Mouse (Mus musculus): ENCODE measurements around the gene Vwa5b1. TPM values are rescaled to one million over a fixed set of nuclear protein-coding genes. Genes with fewer than 3 reads are reported as not detected.

Gene Vwa5b1
- total RNA-seq (2022), result 1 to 10 TPM; 2.8 to 5.0 (median 3.6) TPM

DNA sequence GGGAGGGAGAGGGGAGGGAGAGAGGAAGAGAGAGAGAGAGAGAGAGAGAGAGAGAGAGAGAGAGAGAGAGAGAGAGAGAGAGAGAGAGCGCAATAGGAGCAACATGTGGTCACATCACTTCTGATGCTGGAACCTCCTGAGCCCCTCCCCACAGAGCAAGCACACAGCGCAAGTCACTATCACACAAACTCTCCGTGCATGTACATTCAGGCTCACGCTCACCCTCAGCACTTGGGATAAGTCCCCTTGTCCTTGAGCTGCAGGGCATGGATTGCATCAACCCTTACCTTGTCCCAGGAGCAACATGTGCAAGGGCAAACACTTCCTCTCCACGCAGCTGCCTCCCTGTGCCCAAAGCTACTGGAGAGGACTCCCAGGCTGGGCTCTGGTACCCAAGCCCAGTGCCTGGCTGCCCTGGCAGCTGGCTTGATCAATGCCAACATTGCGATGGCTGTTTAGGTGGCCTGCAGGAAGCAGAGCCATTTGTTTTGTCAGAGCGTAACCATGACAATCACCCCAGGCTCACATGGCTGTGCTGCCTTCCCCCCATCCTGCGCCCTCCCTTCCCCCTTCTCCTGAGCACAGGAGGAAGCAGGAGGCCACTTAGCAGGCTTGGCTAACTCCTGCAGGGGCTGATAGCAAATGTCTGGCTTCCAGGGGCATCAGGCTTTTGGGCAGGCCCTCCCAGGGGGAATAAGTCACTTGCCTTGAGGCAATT is at the start of gene Vwa5b1:
Gene Vwa5b1, minus strand, starts transcription at position 457 of the 718 bp plus-strand sequence.
- DNase-seq (ENCODE audit: low spot score in 2 of 2), result no peak

DNA sequence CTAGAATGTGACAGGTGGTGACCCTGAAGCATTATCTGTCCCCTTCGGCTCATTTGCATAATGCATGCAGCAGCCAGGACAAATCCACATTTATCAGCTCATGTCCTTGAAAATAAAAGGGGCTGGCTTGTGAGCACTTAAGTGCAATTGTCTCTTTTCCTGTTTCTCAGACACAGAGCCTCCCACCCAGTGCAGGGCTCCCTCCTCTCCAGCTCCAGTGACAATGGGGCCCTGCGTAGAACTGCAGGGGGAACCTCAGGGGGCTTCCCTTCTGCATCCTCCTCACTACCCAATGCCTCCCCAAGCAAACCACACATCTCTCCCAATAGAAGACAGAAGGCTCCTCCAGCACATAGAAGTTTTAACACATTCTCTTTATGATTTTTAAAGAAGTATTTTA is 47.1 kb upstream of the Vwa5b1 start:
- DNase-seq (ENCODE audit: low spot score in 2 of 2), result no peak

DNA sequence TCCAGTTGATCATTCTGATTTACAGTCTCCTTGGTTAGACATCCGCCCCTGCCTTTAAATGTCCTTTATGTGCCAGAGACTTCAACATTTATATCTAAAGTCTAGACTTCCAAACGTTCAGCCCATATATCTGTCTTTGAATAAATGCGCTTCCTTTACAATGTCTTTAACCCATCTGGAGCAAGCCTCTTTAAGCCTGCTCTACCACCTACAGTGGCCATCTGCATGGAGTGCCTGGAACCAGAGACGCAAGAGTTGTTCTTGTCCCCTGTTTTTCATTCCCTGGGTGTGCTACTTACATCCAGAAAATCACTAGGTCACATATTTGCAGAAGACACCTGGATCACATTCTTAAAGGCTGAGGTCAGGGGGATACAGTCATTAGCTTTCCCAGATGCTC is 44.4 kb upstream of the Vwa5b1 start:
- DNase-seq (ENCODE audit: low spot score in 2 of 2), result no peak

DNA sequence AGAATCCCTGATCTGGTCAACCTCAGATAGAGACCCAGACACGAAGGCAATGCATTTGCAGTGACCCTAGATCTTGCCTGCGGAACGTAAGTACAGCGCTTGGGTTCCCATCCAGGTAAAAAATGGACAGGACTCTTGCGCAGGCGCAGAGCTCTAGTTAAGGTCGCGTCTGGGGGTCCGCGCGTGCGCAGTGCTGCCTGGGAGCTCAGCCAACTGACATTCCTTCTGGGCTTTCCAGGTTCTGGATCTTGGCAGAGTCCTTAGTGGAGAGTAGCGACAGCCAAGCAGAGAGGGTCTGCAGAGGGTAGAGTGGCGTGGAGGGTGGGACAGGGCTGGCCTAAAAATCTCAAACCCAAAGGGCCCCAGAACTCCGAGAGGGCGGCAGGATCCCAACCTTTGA is 41.9 kb upstream of the Vwa5b1 start:
- peak; percentile 49 to 67 for DNase-seq (ENCODE audit: low spot score in 2 of 2)

DNA sequence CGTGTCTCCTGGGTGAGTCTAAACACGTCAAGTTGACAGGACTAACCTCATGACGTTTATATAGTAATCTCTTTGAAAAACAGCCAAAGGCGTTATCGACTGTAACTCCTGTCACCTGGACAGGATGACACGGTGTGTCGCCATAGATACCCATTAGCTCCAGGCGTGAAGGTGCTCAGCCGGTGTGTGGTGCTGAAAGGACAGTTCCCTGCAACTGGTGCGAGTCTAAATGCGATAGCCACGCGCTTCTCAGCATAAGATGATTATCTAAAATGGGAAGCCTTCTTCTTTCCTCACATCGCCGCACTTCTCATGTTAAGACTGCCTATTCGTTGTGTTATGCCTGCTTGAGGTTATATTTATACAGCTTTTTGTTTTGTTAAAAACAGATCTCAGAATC is 40.8 kb upstream of the Vwa5b1 start:
- DNase-seq (ENCODE audit: low spot score in 2 of 2), result no peak

DNA sequence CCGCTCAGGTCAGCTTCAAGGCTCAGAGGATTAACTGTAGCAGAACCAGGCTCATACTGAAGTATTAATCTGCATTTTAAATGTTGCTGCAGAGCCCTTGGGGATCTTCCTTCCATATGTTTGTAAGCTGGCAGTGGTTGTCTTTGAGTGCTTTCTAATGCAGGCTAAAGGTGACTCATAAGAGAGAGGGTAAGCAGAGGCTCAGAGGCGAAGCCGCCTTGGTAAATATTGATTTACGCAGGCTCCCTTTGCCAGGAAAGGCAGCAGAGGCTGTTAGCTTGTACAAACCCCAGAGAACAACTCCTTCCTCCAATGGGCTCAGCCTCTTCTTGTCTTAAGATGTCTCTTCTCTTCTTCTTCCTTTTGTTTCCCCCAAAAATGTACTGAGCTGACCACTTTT is 36.5 kb upstream of the Vwa5b1 start:
- no peak for DNase-seq (ENCODE audit: low spot score in 2 of 2)

DNA sequence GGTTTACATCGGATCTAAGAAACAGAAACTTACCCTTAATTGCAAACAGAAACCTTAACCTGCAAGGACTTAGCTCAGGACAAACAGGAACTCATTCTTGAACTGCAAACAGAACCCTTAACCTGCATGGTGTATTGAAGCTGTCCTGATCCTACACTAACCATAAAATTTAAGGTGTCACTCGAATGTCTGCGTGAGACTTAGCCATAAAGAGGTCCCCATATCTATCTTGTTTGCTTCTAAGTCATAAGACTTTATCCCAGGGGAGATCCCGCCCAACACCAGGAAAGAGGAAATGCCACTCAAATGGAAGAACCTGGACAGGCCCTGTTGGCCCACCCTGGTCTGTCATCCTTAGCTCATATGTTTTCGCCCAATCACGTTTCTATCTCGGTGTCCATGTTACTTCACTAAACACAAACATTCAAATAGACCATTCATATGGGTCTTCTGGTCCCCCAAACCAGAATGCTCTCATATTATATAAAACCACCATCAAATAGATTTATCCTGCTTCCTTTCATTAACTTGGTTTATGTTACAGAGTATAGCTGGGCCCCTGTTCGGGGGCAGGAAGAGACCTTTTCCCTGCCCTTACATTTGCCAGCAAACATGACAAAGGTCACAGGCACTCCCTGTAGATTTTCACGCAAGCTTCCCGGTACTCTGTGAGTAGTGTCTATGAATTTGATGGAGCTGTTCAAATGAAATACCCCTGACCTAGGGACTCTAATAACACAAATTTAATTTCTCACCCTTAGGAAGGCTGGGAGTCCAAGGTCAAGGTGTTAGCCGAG is 34.6 kb upstream of the Vwa5b1 start:
- DNase-seq (ENCODE audit: low spot score in 2 of 2), result no peak

DNA sequence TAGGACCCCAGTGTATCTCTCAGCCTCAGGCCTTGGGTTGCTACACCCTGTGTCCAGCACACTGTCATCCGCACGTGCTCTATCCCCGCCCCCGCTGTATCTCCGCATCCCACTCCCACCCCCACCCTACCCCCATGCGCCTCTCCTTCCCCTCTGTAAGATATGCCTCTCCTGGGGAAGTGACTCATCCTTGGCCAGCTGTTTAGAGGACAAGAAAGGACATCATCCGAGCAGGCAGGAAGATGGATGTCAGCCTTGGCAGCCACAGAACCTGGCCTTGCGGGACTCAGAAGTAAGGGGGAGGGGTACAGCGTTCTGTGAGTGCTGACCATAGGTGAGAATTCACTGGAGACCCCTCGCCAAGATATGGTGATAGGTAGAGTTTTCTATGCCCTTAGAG is 30.8 kb upstream of the Vwa5b1 start:
- DNase-seq (ENCODE audit: low spot score in 2 of 2), result no peak

DNA sequence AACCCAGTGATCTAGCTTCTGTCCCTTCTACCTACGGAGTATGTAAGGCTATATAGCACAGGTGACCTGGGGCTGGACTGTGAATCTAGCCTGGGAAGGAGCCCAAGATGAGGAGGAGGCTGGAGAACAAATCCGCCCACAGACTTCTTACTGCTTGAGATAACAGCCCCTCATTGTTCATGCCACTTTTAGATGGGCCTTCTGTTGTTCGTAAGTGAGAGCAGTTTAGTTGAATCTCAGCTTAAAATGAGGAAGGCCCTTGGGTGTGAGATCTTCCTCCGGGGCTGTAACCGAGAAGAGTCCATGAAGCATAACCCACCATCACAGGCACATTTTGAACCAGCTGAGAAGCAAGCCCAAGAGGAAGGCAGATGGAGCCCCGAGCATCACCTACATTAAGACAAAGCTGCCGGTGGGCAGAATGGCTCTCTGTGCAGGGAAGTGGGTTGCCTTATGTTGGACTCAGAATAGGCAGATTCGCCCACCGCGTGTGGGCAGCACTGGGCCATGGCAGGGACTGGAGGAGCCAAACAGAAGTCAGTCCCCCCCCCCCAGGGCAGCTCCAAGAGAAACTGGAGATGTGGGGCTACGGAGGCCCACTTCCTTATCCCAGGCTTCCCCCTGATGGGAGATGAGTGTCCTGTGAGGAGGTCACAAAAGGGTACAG is 24.4 kb upstream of the Vwa5b1 start:
- no peak for DNase-seq (ENCODE audit: low spot score in 2 of 2)

DNA sequence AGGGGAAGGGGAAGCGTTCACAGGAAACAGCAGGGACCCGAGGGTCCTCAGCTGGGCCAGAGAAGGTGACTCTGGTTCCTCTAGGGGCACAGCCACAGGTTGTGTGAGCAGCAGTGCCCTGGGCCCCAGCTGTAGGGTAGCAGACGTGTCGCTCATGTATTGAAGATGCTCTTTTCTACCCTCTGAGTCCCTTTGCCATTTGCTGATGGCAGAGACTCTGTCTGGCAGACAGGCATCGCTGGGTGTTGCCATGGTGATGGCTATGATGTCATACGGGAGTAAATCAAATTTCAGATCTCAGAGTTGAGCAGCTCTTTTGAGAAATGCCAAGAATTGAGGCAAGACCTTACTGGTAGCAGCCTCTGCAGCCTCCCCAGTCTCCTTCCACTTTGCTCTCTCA is 17.4 kb upstream of the Vwa5b1 start:
- peak; percentile 15 to 16 for DNase-seq (ENCODE audit: low spot score in 2 of 2)

DNA sequence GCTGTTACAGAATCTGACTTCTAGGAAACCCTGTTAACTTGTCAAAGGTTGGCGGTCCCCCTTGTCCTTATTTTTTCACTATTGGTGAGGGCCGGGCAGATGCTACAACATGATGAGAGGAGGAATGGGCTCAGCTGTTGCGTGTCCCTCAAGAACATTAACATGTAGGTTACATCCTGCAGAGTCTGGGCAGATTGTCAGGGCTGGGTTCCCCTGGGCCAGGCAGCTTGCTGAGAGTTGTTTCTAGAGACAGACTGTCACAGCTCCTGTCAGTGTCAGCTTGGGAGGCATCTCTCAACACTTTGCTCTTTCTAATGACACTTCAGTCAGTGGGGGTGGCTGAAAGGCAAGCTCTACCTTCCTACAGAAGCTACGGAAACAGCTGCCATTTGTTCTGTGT is 16.2 kb upstream of the Vwa5b1 start:
- no peak for DNase-seq (ENCODE audit: low spot score in 2 of 2)

DNA sequence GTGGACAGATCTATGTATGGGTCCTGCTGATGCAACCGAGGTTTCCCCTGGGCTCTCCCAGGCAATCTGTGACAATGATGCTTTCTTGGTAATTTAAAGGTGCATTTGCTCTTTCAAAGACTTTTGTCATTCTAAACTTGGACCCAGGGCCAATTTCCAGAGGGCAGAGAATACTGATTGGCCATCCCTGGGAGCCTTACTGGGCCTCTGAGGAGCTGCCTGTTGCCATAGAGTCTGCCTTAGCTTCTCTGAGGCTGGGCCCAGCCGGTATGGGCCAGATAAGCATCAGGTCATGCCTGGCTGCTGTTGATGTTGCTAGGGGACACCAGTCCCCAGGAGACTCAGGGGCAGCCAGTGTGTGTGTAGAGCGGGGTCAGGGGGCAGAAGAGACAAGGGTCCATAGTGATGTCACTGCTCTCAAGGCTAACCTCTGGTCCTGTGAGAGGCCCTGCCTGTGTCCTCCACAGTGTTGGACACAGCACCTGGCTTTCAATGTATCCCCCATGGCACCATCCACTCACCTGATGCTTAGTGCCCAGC is 12.5 kb upstream of the Vwa5b1 start:
- no peak for DNase-seq (ENCODE audit: low spot score in 2 of 2)

DNA sequence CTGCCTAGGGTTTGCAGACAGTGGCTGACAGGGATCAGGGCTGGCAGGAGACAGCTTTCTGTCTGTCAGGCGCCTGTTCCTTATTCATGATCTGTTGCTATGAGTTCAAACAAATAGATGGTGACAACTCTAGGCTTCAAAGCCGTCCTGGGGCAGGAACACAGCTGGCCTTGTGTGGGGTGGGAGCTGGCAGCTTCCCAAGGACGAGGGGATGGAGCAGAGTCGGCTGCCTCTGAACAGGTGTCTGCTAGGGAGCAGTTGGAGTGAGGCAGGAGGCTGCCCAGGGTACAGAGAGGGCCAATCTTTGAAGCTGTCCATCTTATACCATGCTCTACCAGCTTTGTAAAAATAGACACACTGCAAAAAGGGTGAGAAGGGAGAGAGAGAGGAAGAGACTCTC is 6.6 kb upstream of the Vwa5b1 start:
- DNase-seq (ENCODE audit: low spot score in 2 of 2), result no peak

DNA sequence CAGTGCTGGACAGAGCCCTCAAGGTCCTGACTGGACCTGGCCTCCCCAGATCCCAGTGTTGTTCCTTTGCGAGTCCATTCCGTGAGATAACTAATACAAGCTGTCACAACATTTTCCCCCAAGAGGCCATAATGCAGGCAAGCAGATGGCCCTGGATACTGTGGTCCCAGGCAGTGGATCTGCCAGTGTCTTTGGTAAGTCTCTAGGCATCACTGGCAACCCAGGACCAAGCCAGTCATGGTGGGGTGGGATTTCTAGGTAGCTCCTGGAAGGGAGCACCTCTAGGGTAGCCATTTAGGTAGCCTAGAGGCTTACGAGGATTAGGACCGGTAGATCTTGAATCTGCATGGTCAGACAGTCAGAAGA is 445 bp upstream of the Vwa5b1 start:
- no peak for DNase-seq (ENCODE audit: low spot score in 2 of 2)

DNA sequence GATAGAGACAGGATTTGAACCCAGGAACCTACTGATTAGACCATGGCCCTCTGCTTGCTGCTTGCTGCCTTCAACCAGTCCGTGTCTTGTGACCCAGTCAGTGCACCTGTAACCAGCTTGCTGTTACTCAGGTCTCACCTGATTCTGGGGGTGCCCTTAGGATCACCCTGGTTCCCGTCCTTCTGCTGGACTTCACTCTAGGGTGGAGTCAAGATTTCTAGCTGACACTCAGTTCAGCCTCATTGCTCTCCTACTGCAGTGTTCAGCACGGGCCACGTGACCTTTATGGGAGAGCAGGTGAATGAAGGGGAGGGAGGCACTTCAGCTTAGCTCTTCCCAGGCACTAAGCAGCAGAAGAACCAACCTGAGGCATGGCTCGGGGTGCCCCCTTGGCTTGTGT is 7.4 kb downstream of the Vwa5b1 start:
- DNase-seq (ENCODE audit: low spot score in 2 of 2), result no peak

DNA sequence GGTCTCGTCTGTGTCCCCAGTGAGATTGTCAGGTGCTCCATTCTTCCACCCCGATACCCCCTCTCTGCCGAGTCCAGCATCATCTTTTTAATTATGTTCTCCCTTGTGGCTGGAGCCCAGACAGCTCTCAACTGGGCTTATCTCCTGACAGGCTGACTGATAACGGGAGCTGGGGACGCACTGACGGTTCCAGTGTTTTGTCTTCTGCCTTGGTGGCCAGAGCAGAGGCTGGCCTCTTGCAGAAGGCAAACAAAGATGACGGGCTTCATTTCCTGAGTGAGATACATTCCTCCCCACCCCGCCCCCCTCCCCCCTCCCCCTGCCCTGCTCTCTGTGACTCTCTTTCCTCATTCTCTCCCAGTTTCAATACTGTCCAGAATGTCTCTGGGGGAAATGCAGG is 21.2 kb downstream of the Vwa5b1 start:
- DNase-seq (ENCODE audit: low spot score in 2 of 2), result no peak

DNA sequence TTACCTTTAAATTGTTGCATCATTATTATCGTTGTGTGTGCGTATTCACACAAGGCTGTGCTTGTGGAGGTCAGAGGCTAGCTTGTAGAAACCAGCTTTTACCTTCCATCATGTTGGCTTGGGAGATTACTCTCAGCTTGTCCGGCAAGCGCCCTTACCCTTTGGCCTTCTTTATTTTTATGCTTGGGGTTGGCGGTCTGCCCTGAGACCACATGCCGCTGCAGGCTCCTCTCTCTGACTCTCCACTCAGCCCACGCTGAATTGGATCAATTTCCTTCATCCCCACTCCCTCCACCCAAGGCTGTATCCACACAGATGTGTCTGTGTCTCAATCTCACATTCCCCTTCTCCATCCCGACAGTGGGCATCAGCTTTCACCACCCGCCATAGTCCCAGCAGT is 33.8 kb downstream of the Vwa5b1 start:
- no peak for DNase-seq (ENCODE audit: low spot score in 2 of 2)

DNA sequence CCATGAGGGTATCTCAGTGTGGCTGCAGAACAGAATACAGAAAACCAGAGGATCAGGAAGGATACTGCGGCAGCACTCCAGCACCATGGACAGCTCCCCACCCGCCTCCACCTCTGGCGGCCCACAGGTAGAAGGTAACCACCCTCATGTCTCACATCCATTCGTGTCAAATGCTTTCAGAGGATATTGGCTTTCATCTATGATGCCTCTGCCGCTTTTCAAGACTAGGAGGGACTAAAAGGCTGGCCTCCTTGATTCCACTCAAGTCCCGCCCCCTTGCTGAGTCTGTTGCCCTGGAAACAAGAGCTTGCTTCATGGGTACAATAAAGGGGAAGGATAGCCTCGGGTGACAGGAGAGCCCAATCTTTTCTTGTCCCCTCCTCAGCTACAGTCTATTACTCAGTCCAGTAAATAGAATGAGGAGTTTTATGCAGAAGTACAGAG is 37.8 kb downstream of the Vwa5b1 start:
- peak in 1 of 2 experiments; percentile 34 for DNase-seq (ENCODE audit: low spot score in 2 of 2)

DNA sequence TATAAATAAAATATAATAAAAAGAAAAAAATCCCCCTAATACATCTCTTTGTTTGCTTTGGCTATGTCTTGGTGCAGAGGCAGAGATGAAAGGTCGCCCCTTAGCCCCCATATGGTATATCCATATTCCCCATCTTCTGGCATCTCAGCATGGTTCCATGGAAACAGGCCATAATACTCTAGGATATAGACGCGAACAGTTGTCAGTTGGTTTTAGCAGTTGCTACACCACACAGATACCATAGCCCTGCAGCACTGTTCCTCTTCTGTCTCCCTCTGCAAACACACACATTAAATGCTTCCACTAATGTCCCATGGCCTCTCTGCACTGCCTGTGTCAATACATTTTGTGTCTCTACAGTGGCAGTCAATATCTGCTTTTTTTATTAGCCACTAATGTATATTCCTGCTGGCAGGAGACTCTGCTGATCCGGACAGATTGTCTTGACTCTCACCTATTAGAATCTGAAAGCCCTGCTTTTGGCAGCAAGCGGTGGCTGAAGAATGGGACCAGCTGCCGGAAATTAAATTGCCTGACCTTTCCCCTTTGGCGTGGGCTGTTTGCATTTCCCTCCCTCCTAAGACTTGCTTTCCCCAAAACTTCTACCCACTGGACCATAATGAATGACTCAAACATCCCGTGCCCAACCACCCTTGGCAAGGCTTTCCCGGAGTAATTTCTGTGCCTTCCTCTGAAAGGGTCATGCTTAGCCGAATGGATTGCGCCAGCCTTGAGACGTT is 39.1 kb downstream of the Vwa5b1 start:
- DNase-seq (ENCODE audit: low spot score in 2 of 2), result no peak

DNA sequence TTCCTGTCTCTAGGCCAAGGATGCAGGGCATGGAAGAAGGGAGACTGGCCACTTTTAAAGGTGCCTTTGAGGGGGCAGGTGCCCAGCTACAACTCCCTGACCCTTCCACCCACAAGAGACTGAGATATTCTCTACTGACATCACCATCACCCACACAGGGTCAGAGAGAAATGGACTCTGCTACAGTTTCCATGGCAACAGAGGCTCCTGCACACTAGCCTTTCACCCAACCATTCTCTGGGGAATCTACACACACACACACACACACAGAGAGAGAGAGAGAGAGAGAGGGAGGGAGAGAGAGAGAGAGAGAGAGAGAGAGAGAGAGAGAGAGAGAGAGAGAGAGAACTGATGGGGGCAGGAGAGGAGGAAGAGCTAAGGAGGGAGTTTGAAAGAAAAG is 50.7 kb downstream of the Vwa5b1 start:
- DNase-seq (ENCODE audit: low spot score in 2 of 2), result no peak

DNA sequence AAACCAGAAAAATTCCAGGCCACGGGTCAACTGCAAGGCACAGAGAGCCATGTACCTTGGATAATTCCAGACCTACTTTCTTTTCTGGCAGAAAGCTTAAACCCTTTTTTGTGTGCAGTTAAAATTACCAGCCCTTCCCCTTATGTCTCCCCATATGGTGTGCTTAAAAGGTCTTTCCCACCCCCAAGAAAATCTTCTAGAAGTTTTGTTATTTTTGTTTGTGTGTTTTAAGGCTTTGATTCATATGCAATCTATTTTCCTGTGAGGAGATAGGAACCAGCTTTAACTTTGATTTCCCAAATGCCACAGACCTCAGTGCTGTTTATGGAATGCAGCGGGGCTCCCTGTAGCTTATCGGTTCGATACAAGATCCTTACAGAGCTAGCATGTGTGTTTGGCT is 53.2 kb downstream of the Vwa5b1 start:
- DNase-seq (ENCODE audit: low spot score in 2 of 2), result no peak

DNA sequence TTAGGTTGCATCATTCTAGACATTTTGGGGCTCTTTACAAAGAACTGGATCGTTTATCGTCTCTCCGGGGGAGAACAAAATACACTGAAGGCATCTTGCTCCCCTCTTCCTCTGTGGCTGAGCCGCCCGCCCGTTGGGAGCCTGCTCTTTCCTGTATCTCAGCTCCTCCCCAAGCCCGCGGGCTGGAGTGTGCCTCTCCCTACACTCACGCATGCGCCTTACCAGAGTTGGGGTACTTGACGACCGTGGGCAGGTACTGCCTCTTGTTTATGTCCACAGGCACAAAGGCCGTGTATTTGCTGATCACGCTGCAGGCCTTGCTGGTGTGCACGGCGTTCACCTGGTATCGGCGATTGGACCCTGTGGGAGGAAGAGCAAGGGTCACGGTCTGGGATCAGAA is 57.3 kb downstream of the Vwa5b1 start:
- DNase-seq (ENCODE audit: low spot score in 2 of 2), result no peak
